Mouse (Mus musculus) bone marrow macrophage, adult 2 months (primary cell): ENCODE data around the gene Mink1. TPM values are rescaled to one million over a fixed set of nuclear protein-coding genes. Genes with fewer than 3 reads are reported as not detected.

ENCODE experiments used
- H3K27ac ChIP-seq: 2 replicates; pipeline ENCODE4 v1.5.1; 2012; ENCODE audit warnings: low read depth, low read length; ENCODE audit not compliant: insufficient read depth
- H3K4me1 ChIP-seq: 2 replicates; pipeline ENCODE4 v1.6.1; 2012; ENCODE audit warnings: low read length; ENCODE audit not compliant: control insufficient read depth, insufficient read depth
- H3K4me3 ChIP-seq: 2 replicates; pipeline ENCODE4 v1.5.1; 2012; ENCODE audit warnings: mild to moderate bottlenecking, low read length, moderate library complexity; ENCODE audit not compliant: insufficient read depth
- CTCF ChIP-seq: IDR thresholded peaks from 2 replicates; pipeline ENCODE4 v1.5.1; 2012; ENCODE audit warnings: low read depth, mild to moderate bottlenecking, low read length, moderate library complexity
- POLR2A ChIP-seq: IDR thresholded peaks from 2 replicates; pipeline ENCODE4 v1.6.1; 2012; ENCODE audit warnings: mild to moderate bottlenecking, low read depth, low read length, borderline replicate concordance
- polyA plus RNA-seq: library from polyadenylated mRNA; stranded (reverse); fragments of >200 nt; gene quantifications from 2 replicates; pipeline ENCODE4 v1.2.4, GENCODE M21; 2012; ENCODE audit not compliant: missing spikeins, insufficient read depth, insufficient read length

The Mink1 gene
- polyA plus RNA-seq, 1 experiment: 139 TPM

GRCm38 (mm10) chr11:70639976-70640375 lies 77.3 kb downstream of the Mink1 start:
- TF ChIP-seq POLR2A: no peak
- H3K27ac ChIP-seq: no peak overlapping the region
- H3K4me1 ChIP-seq: no peaks in the 10 kb centered on the region
- H3K4me3 ChIP-seq: no peak overlapping the region

GRCm38 (mm10) chr11:70641241-70641640 lies 78.6 kb downstream of the Mink1 start:
- Histone ChIP-seq H3K4me1 (peaks cover 8% of the 10 kb centered on the region; the same call in 1 of the 2 replicates), H3K27ac (no peak overlapping the region), H3K4me3 (no peak overlapping the region)
- TF ChIP-seq POLR2A: no peak
- TF ChIP-seq CTCF: no peak

- H3K4me3 ChIP-seq: no peak overlapping the region
- H3K4me1 ChIP-seq: peaks cover 8% of the 10 kb centered on the region; the same call in 1 of the 2 replicates
- TF ChIP-seq POLR2A: no peak
- H3K27ac ChIP-seq: no peak overlapping the region
These were observed 80.4 kb downstream of the Mink1 start for GRCm38 (mm10) chr11:70643051-70643450.

- Histone ChIP-seq H3K4me3 (no peak overlapping the region), H3K27ac (no peak overlapping the region), H3K4me1 (peaks cover 15% of the 10 kb centered on the region)
- no peak for TF ChIP-seq POLR2A
- TF ChIP-seq CTCF: no peak
These were observed 82.0 kb downstream of the Mink1 start for GRCm38 (mm10) chr11:70644564-70645103.

GRCm38 (mm10) chr11:70645461-70646258 lies 83.0 kb downstream of the Mink1 start:
- no peak for TF ChIP-seq POLR2A
- TF ChIP-seq CTCF: no peak
- Histone ChIP-seq H3K4me1 (peaks cover 23% of the 10 kb centered on the region), H3K4me3 (peak overlapping the region; percentile 65), H3K27ac (peak overlapping the region; percentile 71)

- TF ChIP-seq CTCF (no peak), POLR2A (no peak)
- peak overlapping the region; percentile 71 for H3K27ac ChIP-seq
- H3K4me1 ChIP-seq: peaks cover 28% of the 10 kb centered on the region
- peak overlapping the region; percentile 65 for H3K4me3 ChIP-seq
These were observed 83.5 kb downstream of the Mink1 start for GRCm38 (mm10) chr11:70646259-70646555.

- peak within 1 kb of the TSS; percentile 97 for H3K27ac ChIP-seq
- H3K4me1 ChIP-seq: peaks cover 28% of the 10 kb centered on the region
These were observed 84.3 kb downstream of the Mink1 start, which contains the start of the genes Rnf167 and Slc25a11 for GRCm38 (mm10) chr11:70646691-70647650. Gene Rnf167, plus strand, starts transcription at chr11:70647235. Gene Slc25a11, minus strand, starts transcription at chr11:70647479.

GRCm38 (mm10) chr11:70647716-70648420 lies 85.2 kb downstream of the Mink1 start:
- Histone ChIP-seq H3K4me1 (peaks cover 28% of the 10 kb centered on the region), H3K4me3 (peak overlapping the region; percentile 92), H3K27ac (peak overlapping the region; percentile 97)
- no peak for TF ChIP-seq POLR2A
- TF ChIP-seq CTCF: no peak

More at GRCm38 (mm10) chr11:70646691-70647650, 84.3 kb downstream of the Mink1 start, which contains the start of the genes Rnf167 and Slc25a11:
- TF ChIP-seq CTCF (no peak), POLR2A (0 out of 2 replicates have a peak, but pooled peaks have one; percentile 40)
- peak within 1 kb of the TSS; percentile 92 for H3K4me3 ChIP-seq

GRCm38 (mm10) chr11:70648512-70648911 lies 85.8 kb downstream of the Mink1 start:
- peaks cover 28% of the 10 kb centered on the region for H3K4me1 ChIP-seq

More at GRCm38 (mm10) chr11:70648512-70648911, 85.8 kb downstream of the Mink1 start:
- Histone ChIP-seq H3K4me3 (peak overlapping the region; percentile 92), H3K27ac (peak overlapping the region; percentile 97; the same call in 1 of the 2 replicates)
- no peak for TF ChIP-seq POLR2A
- TF ChIP-seq CTCF: no peak
